Mouse (Mus musculus) neural tube, embryonic 12.5 days (tissue): Measurements from ENCODE around the gene Enpp4. TPM values are rescaled to one million over a fixed set of nuclear protein-coding genes. Genes with fewer than 3 reads are reported as not detected.

Experiments
- ATAC-seq: fragments of 200-750 bp; cut with Nextera tagmentation; 2 replicates; pipeline ENCODE4 v1.8.0; 2017; ENCODE audit warnings: low read depth, mild to moderate bottlenecking, moderate TSS enrichment, moderate library complexity; ENCODE audit not compliant: low FRiP score
- H3K27ac ChIP-seq: fragments of 300-500 bp; sonication (generic); 2 replicates; pipeline ENCODE4 v1.5.1; 2016
- H3K27me3 ChIP-seq: fragments of 300-500 bp; sonication (generic); replicated peaks from 2 replicates; pipeline ENCODE4 v1.6.1; 2016; ENCODE audit warnings: mild to moderate bottlenecking
- H3K36me3 ChIP-seq: fragments of 300-500 bp; sonication (generic); 2 replicates; pipeline ENCODE4 v1.6.1; 2016; ENCODE audit warnings: mild to moderate bottlenecking
- H3K4me1 ChIP-seq: fragments of 300-500 bp; sonication (generic); 2 replicates; pipeline ENCODE4 v1.6.1; 2016
- H3K4me2 ChIP-seq: fragments of 300-500 bp; sonication (generic); replicated peaks from 2 replicates; pipeline ENCODE4 v1.6.1; 2016; ENCODE audit warnings: mild to moderate bottlenecking
- H3K4me3 ChIP-seq: fragments of 300-500 bp; sonication (generic); 2 replicates; pipeline ENCODE4 v1.5.1; 2016
- H3K9ac ChIP-seq: fragments of 300-500 bp; sonication (generic); 2 replicates; pipeline ENCODE4 v1.6.1; 2016; ENCODE audit warnings: mild to moderate bottlenecking
- H3K9me3 ChIP-seq: fragments of 300-500 bp; sonication (generic); 2 replicates; pipeline ENCODE4 v1.6.1; 2016; ENCODE audit warnings: mild to moderate bottlenecking
- WGBS: fragments of 180-500 bp; shearing (Covaris S2); methylation state at CpG from one replicate; pipeline ENCODE4 v1.1.7; 2016; 5-methylcytosine and 5-hydroxymethylcytosine counted together
- polyA plus RNA-seq: library from polyadenylated mRNA; unstranded; fragments of >200 nt; fragmentation: Nextera tagmentation; extraction: Ambion mirVana; gene quantifications from 2 replicates; pipeline ENCODE4 v1.2.1, GENCODE M21; 2016

Gene Enpp4
- polyA plus RNA-seq, 1 experiment from 2014 or later, result 5.3 TPM

DNA sequence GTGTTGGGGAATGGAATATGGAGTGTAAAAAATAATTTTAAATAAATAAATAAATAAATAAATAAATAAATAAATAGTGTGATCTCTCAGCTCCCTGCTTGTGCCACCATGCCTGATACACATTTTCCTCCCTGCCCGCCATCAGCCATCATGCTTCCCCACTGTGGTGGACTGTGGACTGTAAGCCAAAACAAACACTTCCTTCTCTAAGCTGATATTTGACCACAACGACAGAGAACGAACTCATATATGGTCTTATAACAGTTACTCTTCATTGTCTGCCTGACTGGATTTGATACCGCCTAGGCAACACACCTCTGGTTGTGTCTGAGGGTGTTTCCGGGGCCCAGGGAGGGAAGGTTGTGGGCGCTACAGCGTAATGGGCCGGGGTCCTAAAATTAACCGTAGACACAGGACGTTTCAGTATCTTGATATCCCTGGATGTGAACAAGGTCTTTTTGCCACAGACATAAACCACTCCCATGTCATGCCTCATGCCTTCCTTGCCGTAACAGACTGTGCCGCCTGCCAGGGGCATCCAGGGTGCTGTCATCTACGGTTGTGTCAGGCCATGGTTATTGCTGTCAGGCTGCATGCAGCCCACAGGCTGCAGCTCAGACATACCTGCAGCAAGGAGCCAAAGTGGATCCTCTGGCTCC is 23.6 kb upstream of the Enpp4 start:
- Histone ChIP-seq H3K4me2 (no peak overlapping the region), H3K27ac (no peak overlapping the region), H3K4me1 (no peaks in the 10 kb centered on the region), H3K27me3 (no peaks in the 10 kb centered on the region), H3K4me3 (no peak overlapping the region), H3K9me3 (no peaks in the 10 kb centered on the region), H3K9ac (no peak overlapping the region), H3K36me3 (no peaks in the 10 kb centered on the region)
- 90% methylated on average over 13 of the region's 13 CpGs for WGBS
- no peak for ATAC-seq

GRCm38 (mm10) chr17:44121366-44122100 is 15.9 kb upstream of the Enpp4 start:
- Histone ChIP-seq H3K4me3 (no peak overlapping the region), H3K9ac (no peak overlapping the region), H3K4me1 (no peaks in the 10 kb centered on the region), H3K36me3 (no peaks in the 10 kb centered on the region), H3K4me2 (no peak overlapping the region), H3K27ac (no peak overlapping the region), H3K27me3 (no peaks in the 10 kb centered on the region), H3K9me3 (no peaks in the 10 kb centered on the region)
- WGBS, result 81% methylated on average over 12 of the region's 12 CpGs
- no peak for ATAC-seq

- no peak for ATAC-seq
- no peaks in the 10 kb centered on the region for H3K36me3 ChIP-seq
- H3K4me3 ChIP-seq, result no peak overlapping the region
- 89% methylated on average over 4 of the region's 4 CpGs for WGBS
- no peak overlapping the region for H3K9ac ChIP-seq
- H3K27me3 ChIP-seq, result no peaks in the 10 kb centered on the region
- no peaks in the 10 kb centered on the region for H3K4me1 ChIP-seq
- H3K9me3 ChIP-seq, result no peaks in the 10 kb centered on the region
- no peak overlapping the region for H3K4me2 ChIP-seq
- H3K27ac ChIP-seq, result no peak overlapping the region
Measured at GRCm38 (mm10) chr17:44118231-44118630, 12.6 kb upstream of the Enpp4 start.

DNA sequence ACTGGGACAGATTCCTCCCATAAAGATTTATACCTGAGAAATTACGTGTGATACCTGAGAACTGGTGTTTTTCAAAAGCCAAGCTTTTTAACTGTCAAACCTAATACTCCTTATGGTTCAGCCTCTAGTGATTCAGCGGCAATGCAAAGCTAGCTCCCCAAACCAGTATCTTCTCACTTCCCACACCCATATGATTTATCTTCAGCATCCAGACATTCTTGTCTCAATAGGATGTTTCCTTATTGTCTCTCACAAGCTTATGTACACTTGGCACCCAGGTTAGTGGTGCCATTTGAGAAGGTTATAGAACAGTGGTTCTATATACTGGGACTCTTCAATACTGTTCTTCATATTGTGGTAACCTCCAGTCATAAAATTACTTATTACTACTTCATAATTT is 12.1 kb upstream of the Enpp4 start:
- Histone ChIP-seq H3K9me3 (no peaks in the 10 kb centered on the region), H3K4me3 (no peak overlapping the region), H3K4me1 (no peaks in the 10 kb centered on the region), H3K4me2 (no peak overlapping the region), H3K27ac (no peak overlapping the region), H3K27me3 (no peaks in the 10 kb centered on the region), H3K36me3 (no peaks in the 10 kb centered on the region), H3K9ac (no peak overlapping the region)
- no peak for ATAC-seq
- WGBS, result 79% methylated on average over 2 of the region's 2 CpGs

DNA sequence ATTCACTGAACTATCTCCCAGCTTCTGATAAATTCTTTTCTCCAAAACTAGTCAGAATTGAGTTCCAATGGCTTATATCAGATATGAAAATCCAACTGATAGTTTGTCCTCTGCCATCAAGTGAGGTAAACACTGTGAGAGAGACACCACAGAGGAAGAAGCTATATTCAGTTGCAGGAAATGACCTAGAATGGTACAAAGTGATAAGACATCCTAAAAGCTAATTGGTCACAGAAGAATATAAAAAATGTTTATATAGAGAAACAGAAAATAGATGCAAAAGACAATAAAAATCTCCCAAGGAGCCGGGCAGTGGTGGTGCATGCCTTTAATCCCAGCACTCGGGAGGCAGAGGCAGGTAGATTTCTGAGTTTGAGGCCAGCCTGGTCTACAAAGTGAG is 11.0 kb upstream of the Enpp4 start:
- no peak overlapping the region for H3K9ac ChIP-seq
- 89% methylated on average over 2 of the region's 2 CpGs for WGBS
- H3K4me1 ChIP-seq, result no peaks in the 10 kb centered on the region
- H3K27me3 ChIP-seq, result no peaks in the 10 kb centered on the region
- H3K4me2 ChIP-seq, result no peak overlapping the region
- no peak for ATAC-seq
- no peaks in the 10 kb centered on the region for H3K36me3 ChIP-seq
- no peaks in the 10 kb centered on the region for H3K9me3 ChIP-seq
- H3K27ac ChIP-seq, result no peak overlapping the region
- H3K4me3 ChIP-seq, result no peak overlapping the region

DNA sequence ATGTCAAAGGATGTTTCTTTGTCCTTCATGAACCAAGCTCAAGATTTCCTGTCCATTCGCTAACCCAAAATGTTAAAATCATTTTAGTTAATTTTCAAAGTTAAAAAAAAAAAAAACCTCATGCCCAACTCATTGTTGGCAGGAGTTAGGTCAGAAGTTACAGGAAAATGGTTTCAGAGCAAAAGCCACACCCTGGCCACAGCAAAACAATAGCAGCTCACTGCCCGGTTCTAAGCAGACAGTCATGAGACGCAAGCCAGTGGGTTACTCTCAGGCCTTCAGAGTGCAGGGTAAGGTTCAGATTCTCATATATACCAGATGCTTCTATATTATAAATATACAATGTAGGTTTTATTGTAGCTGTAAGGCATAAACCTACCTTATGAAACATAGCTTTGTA is 2.7 kb upstream of the Enpp4 start:
- 74% methylated on average over 3 of the region's 3 CpGs for WGBS
- Histone ChIP-seq H3K9me3 (no peaks in the 10 kb centered on the region), H3K4me3 (no peak overlapping the region), H3K27me3 (no peaks in the 10 kb centered on the region), H3K9ac (no peak overlapping the region), H3K27ac (no peak overlapping the region), H3K4me1 (peaks cover 7% of the 10 kb centered on the region), H3K36me3 (no peaks in the 10 kb centered on the region), H3K4me2 (no peak overlapping the region)
- no peak for ATAC-seq

- no peaks in the 10 kb centered on the region for H3K9me3 ChIP-seq
- no peaks in the 10 kb centered on the region for H3K36me3 ChIP-seq
- H3K4me1 ChIP-seq, result peaks cover 7% of the 10 kb centered on the region
- no peak overlapping the region for H3K9ac ChIP-seq
- H3K27ac ChIP-seq, result no peak overlapping the region
- ATAC-seq, result no peak
- H3K4me2 ChIP-seq, result no peak overlapping the region
- no peaks in the 10 kb centered on the region for H3K27me3 ChIP-seq
- 95% methylated on average over 10 of the region's 10 CpGs for WGBS
- H3K4me3 ChIP-seq, result no peak overlapping the region
Measured at GRCm38 (mm10) chr17:44101961-44102360, 3.6 kb downstream of the Enpp4 start.

GRCm38 (mm10) chr17:44100906-44101305 is 4.7 kb downstream of the Enpp4 start:
- 82% methylated on average over 9 of the region's 9 CpGs for whole genome bisulfite sequencing
- H3K9ac ChIP-seq, result no peak overlapping the region
- ATAC-seq, result no peak

DNA sequence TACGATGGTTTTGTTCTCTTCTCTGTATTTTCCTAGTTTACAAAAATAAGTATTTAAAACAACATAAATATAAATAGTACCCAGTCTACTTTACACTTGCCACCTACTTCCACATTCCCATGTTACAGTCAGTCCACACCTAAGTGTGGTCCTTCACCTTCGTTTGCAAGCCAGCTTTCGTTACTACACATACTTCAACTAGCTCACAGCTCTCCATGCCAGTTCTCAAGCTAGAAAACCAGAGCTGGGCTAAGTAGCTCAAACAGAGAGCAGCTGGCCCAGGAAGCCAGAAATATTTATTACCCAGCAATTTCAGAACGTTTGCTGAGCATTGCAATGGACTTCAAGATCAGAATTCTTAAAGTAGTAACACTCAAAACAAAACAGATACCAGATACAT is 5.1 kb downstream of the Enpp4 start:
- Histone ChIP-seq H3K27me3 (no peaks in the 10 kb centered on the region), H3K27ac (no peak overlapping the region), H3K9ac (no peak overlapping the region), H3K9me3 (no peaks in the 10 kb centered on the region), H3K4me3 (no peak overlapping the region), H3K36me3 (no peaks in the 10 kb centered on the region), H3K4me2 (no peak overlapping the region), H3K4me1 (peaks cover 7% of the 10 kb centered on the region)
- ATAC-seq, result no peak
- 76% methylated on average over 4 of the region's 4 CpGs for WGBS

More at GRCm38 (mm10) chr17:44100906-44101305, 4.7 kb downstream of the Enpp4 start:
- Histone ChIP-seq H3K36me3 (no peaks in the 10 kb centered on the region), H3K4me2 (no peak overlapping the region), H3K4me1 (peaks cover 7% of the 10 kb centered on the region), H3K9me3 (no peaks in the 10 kb centered on the region), H3K4me3 (no peak overlapping the region), H3K27me3 (no peaks in the 10 kb centered on the region), H3K27ac (no peak overlapping the region)

- H3K9ac ChIP-seq, result no peak overlapping the region
- no peaks in the 10 kb centered on the region for H3K4me1 ChIP-seq
- ATAC-seq, result no peak
- H3K4me2 ChIP-seq, result no peak overlapping the region
- H3K4me3 ChIP-seq, result no peak overlapping the region
- H3K27me3 ChIP-seq, result no peaks in the 10 kb centered on the region
- H3K36me3 ChIP-seq, result no peaks in the 10 kb centered on the region
- no peak overlapping the region for H3K27ac ChIP-seq
- WGBS, result 56% methylated on average over 2 of the region's 2 CpGs
- no peaks in the 10 kb centered on the region for H3K9me3 ChIP-seq
Measured at GRCm38 (mm10) chr17:44091512-44091911, 14.1 kb downstream of the Enpp4 start.

DNA sequence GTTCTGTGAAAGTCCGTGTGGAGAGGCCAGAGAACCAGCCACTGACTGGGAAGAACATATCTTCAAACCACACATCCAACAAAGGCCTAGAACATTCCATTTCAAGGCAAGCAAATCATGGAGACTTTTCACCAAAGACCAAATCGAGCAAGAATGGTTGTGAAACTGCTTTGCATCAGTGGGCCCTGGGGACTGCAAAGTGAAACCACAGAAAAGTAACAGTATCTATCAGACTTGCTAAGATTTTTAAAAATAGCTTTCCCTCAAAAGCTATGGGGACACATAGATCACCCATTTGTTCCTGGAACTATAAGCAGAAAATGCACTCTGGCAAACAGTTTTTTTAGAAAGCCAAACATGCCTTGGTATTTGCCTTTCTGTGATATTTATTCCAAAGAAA is 14.7 kb downstream of the Enpp4 start:
- Histone ChIP-seq H3K9ac (no peak overlapping the region), H3K4me3 (no peak overlapping the region), H3K27me3 (no peaks in the 10 kb centered on the region), H3K4me1 (no peaks in the 10 kb centered on the region), H3K27ac (no peak overlapping the region), H3K36me3 (no peaks in the 10 kb centered on the region), H3K9me3 (no peaks in the 10 kb centered on the region), H3K4me2 (no peak overlapping the region)
- 82% methylated on average over 2 of the region's 2 CpGs for WGBS
- no peak for ATAC-seq

GRCm38 (mm10) chr17:44088226-44088625 is 17.4 kb downstream of the Enpp4 start:
- H3K36me3 ChIP-seq, result no peaks in the 10 kb centered on the region
- H3K27me3 ChIP-seq, result no peaks in the 10 kb centered on the region
- no peaks in the 10 kb centered on the region for H3K4me1 ChIP-seq
- H3K27ac ChIP-seq, result no peak overlapping the region
- no peak overlapping the region for H3K9ac ChIP-seq
- H3K4me2 ChIP-seq, result no peak overlapping the region
- H3K9me3 ChIP-seq, result no peaks in the 10 kb centered on the region
- no peak for ATAC-seq
- WGBS, result 95% methylated on average over 3 of the region's 3 CpGs
- no peak overlapping the region for H3K4me3 ChIP-seq

- H3K27ac ChIP-seq, result no peak overlapping the region
- H3K9ac ChIP-seq, result no peak overlapping the region
- no peak overlapping the region for H3K4me2 ChIP-seq
- peaks cover 10% of the 10 kb centered on the region; the same call in 1 of the 2 replicates for H3K36me3 ChIP-seq
- H3K4me1 ChIP-seq, result no peaks in the 10 kb centered on the region
- no peaks in the 10 kb centered on the region for H3K27me3 ChIP-seq
- H3K4me3 ChIP-seq, result no peak overlapping the region
- ATAC-seq, result no peak
- no peaks in the 10 kb centered on the region for H3K9me3 ChIP-seq
- WGBS, result 94% methylated on average over 4 of the region's 4 CpGs
Measured at GRCm38 (mm10) chr17:44083156-44083555, 22.5 kb downstream of the Enpp4 start.
